Mouse (Mus musculus) kidney, adult 11 months (tissue): ENCODE results near the gene Scg3.
"Not testable (repeated sequence)": the region's sequence is repeated elsewhere in the genome, so short reads cannot be mapped to it uniquely, and the experiment has no call there.

Source experiments
- DNase-seq: peaks from one replicate; pipeline ENCODE4 v3.0.0; 2022

Scg3 gene

DNA sequence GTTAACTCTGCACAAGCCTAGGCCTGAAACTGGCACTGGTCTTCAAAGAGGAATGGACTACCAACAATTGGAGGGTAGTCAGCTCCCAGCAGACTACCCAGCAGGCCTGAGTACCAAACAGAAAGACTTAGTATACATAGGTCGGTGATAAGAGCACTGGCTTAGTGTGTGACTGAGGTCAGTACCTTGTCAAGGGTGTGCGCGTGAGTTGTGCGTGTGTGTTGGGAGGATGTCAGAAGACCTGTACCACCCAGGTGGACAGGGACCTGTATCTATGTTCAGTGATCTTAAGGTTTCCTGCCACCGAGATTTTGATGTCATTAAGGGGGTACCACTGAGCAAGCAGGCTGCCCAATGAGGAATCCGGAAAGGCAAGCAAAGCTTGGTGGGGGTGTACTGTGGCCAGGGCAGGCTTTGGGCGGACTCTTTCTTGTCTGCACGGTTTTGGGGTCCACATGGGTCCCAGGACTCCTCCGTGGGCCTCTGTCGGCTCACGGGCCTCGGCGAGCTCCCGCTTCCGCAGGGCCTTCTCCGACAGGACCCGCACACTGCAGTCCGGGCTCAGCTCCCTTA lies 58.8 kb downstream of the Scg3 start:
- no peak for DNase-seq

GRCm38 (mm10) chr9:75621428-75621827 lies 62.4 kb downstream of the Scg3 start:
- DNase-seq, result no peak

DNA sequence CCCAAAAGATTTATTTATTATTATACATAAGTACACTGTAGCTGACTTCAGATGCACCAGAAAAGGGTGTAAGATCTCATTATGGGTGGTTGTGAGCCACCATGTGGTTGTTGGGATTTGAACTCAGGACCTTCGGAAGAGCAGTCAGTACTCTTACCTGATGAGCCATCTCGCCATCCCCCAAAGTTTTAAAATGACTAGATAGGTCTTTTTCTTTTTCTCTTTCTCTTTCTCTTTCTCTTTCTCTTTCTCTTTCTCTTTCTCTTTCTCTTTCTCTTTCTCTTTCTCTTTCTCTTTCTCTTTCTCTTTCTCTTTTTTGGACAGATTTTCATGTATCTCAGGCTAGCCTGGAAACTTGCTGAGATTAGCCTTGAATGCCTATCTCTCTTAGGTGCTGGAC lies 64.1 kb downstream of the Scg3 start:
- not testable (repeated sequence) for DNase-seq

GRCm38 (mm10) chr9:75618836-75619400 lies 64.9 kb downstream of the Scg3 start:
- no peak for DNase-seq

GRCm38 (mm10) chr9:75616560-75616959 lies 67.3 kb downstream of the Scg3 start:
- DNase-seq, result no peak

GRCm38 (mm10) chr9:75610571-75611493 lies 73.0 kb downstream of the Scg3 start, which contains the start of gene Tmod2:
Gene Tmod2 (minus strand): TSS chr9:75611325.
- DNase-seq, result no peak

DNA sequence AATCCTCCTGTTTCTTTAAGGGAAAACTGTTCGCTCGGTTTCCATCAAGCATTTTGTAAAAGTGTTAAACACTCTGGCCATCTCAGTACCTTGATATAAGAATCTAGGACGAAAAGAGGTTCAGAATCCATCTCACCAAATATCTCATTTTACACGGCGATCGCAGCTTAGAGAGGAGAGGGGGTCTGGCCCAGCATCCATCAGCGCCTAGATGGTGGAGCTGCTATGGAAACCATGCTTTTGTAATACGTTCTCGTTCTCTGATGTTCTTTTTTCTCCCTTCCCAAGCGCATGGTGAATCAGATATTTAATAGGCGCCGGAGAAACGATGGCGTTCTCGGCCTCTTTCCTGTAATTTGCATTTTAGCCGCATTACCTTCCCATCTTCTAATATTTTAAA lies 73.9 kb downstream of the Scg3 start:
- DNase-seq, result no peak

DNA sequence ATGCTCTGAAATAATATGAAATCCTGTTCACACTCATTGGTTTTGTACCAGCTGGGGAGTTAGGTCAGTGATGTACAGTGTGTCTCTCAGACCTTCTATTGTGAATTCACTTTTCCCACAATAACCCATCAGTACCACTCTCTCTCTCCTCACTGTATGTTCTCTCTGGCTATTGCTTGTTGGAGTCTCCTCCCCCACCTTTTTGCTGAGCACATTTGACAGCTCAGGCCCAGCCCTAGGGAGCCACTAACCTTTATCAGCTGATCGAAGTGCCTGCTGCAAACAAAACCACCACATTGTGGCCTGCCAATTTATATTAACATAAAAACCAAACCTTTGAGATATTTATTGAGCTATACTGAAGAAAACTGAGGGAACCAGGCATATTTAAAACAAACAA lies 74.4 kb downstream of the Scg3 start:
- DNase-seq, result no peak

GRCm38 (mm10) chr9:75607496-75607895 lies 76.4 kb downstream of the Scg3 start:
- DNase-seq, result no peak

DNA sequence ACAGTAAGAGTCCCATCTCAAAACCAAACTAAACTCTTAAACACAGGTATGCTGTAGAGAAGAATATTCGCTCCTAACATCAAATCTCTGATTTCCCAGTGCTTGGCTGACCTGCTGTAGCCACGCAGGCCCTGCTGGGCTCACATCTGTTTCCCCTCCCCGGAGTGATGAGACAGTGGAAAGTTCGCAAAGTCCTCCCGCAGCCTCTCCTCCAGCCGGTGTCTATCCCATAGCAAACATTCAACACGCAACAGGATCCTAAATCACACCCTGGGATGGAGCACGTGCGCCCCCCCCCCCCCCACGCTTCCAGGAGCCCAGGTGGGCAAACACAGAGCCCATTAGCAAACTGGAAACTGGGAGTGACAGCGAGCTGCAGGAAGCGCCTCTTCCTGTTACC lies 82.3 kb downstream of the Scg3 start:
- DNase-seq, result no peak

DNA sequence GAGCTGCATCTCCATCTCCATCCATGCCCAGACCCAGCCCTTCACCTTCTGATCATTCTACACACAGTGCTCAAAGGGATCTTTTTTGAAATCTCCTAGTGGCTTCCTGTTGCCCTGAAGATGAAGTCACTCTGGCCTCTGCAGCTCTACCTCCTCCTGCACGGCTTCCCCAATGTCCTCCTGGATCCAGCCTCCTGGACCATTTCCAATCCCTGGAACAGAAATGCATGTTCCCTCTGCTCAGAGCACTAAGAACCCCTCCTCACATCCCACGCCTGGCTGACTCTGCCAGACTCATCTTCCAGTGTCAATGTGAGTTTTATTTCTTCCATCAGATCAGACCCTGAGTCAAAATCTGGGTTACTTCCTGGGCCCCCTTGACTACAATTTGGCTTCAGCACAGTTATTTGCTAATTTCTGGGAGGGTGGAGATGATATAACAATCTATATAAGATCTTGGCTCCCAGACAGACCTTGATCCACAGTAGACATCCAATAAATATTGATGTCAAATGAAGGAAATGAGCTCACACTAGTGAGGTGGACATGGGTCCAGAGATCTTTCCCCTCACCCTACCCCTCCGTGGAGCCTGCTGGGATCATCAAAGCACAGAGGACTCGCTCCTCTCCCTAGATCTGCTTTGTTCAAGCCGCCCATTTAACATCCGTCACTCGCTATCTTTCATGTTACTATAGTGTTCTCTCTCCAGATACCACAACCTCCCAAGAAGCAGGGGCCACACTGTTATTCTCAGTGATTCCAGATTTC lies 83.5 kb downstream of the Scg3 start:
- no peak for DNase-seq

GRCm38 (mm10) chr9:75599191-75599841 lies 84.5 kb downstream of the Scg3 start:
- no peak for DNase-seq

- DNase-seq, result no peak
These were observed 86.3 kb downstream of the Scg3 start for GRCm38 (mm10) chr9:75597596-75597995.

DNA sequence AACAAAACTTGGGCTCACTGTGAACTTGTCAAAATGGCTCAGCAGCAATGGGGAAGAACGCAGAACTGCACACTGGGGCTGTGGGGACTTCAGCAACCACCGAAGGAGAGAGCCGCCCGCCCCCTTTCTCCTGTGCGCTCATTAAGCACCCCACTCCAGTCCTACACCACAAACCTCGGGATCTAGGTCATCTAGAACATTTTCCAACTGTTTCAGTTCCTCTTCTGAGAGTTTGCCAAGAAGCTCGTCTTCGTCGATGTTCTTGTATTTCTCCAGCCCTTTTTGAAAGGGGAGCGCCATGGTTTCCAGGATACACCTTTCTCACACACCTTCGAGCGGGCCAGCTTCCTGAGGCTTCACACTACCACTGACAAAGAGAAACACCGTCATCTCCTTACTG lies 86.8 kb downstream of the Scg3 start:
- DNase-seq, result no peak

DNA sequence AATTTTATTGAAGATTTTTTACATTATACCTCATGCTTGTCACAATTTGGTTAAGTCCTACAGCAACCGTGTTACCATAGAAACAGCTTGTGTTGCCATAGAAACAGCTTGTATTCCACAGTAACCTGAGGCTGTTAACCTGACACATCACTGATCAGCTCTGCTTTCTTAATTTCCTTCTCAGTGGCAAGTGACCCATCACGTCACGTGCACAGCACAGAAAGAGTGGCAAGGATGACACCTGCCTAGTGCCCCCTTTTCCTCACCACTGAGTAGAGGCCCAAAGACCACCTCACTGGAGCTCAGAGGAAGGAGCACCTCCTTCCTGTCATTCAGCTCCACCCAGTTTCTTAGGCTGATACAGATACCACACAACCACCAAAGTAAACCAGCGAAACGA lies 90.4 kb downstream of the Scg3 start:
- no peak for DNase-seq
